In the genomic region with DNA sequence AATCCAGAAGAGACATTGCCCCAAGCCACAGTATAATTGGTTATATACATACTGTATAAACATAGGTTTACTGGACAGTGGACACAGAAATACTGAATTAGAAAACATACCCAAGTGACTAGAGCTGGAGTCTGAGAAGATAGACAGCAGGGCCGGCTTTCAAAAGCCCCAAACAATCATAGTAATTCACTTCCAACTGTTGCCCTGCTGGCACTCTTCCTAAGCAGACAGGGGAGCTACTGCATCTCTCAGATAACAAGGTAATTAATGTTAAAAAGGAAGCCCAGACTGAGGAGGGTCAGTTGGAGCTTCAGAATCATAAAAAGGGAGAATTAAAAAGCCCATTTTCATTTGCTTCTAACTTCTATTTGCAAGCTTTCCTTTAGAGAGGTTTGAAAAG, we compare ENCODE assay signal across 19 mouse cellular contexts.
"Had no signal": no experiment of that assay in that cellular context is flagged by ENCODE, and none has a peak within 500 bp of the region (broad histone marks: within the 10 kb centered on the region; RNA-seq: fewer than 3 reads in every experiment).

No protein-coding gene starts in this region.

- H3K4me2 ChIP-seq: liver, embryonic 12.5 days; lung, embryonic 14.5 days; midbrain, embryonic 12.5 days; neural tube, embryonic 13.5 days; neural tube, embryonic 15.5 days; stomach, embryonic 15.5 days had no signal

- ATAC-seq: liver, embryonic 12.5 days had no signal

- H3K4me3 ChIP-seq: liver, embryonic 12.5 days; midbrain, embryonic 12.5 days; myocyte; neural tube, embryonic 13.5 days; neural tube, embryonic 15.5 days; stomach, embryonic 15.5 days had no signal

- H3K27me3 ChIP-seq: liver, embryonic 12.5 days; midbrain, embryonic 12.5 days; neural tube, embryonic 13.5 days; neural tube, embryonic 15.5 days; stomach, embryonic 15.5 days had no signal

- H3K36me3 ChIP-seq: liver, embryonic 12.5 days; midbrain, embryonic 12.5 days; neural tube, embryonic 13.5 days; neural tube, embryonic 15.5 days; stomach, embryonic 15.5 days had no signal

- H3K9ac ChIP-seq: liver, embryonic 12.5 days; liver, embryonic 14.5 days; lung, embryonic 14.5 days; midbrain, embryonic 12.5 days; neural tube, embryonic 13.5 days; neural tube, embryonic 15.5 days; stomach, embryonic 15.5 days had no signal

- H3K9me3 ChIP-seq: liver, embryonic 12.5 days; midbrain, embryonic 12.5 days; neural tube, embryonic 13.5 days; neural tube, embryonic 15.5 days; stomach, embryonic 15.5 days had no signal

- H3K27ac ChIP-seq: liver, embryonic 12.5 days; liver, embryonic 14.5 days; midbrain, embryonic 12.5 days; neural tube, embryonic 13.5 days; neural tube, embryonic 15.5 days; stomach, embryonic 15.5 days; stomach, postnatal 0 days had no signal

- DNase-seq: lung, adult 18-20 months; lung, embryonic 14.5 days; lung, postnatal 10 days; lung, postnatal 4 days; retina, postnatal 1 day; right cerebral cortex, adult 18-20 months; right cerebral cortex, postnatal 25 days; right cerebral cortex, postnatal 4 days; thymus, adult 2 months; thymus, postnatal 25 days; thymus, postnatal 4 days had no signal

- H3K4me1 ChIP-seq: liver, embryonic 12.5 days; midbrain, embryonic 12.5 days; neural tube, embryonic 13.5 days; neural tube, embryonic 15.5 days; stomach, embryonic 15.5 days had no signal
